ENCODE assay signal across 9 mouse cellular contexts in the genomic region with DNA sequence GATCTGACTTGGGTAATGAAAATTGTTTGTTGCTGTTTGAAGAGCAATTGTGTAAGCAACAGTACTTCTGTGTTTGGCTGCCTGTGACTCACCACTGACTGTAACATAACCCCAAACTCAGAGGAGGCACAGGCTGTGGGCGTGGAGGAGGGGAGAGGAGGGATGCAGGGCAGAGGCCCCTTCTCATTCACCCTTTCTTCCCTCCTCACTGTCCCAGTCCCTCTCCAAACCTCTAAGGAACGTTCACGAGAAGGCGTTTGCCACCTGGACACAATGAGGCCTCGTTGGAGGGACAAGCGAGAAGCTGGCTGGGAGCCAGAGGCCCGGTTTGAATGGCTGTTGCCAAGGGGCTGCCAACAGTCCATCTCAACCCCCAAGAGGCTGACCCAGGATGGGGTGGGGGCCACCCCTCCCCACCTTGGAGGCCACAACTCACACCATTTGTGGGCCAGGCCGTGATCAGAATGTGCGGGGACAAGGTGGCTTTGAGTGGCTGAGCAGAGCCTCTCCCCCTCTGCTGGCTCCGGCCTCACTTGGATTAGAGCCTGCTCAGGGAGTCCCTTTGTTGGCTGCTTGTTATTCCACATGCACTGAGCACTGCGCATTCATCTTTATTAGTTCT.
A peak's percentile ranks its signal among the peaks of the same experiment; 100 is the strongest.
DNase-seq lines count a peak whose midpoint lies in the region; ATAC-seq and TF ChIP-seq lines count a peak whose summit lies in the region.
"Had no signal": no experiment of that assay in that cellular context is flagged by ENCODE, and none has a peak within 500 bp of the region (broad histone marks: within the 10 kb centered on the region; RNA-seq: fewer than 3 reads in every experiment).

No protein-coding gene starts in this region.

- no peaks in the 10 kb centered on the region for H3K36me3 ChIP-seq in hindbrain, embryonic 15.5 days
- H3K36me3 ChIP-seq in midbrain, postnatal 0 days (ENCODE audit: insufficient read depth, low read length): no peaks in the 10 kb centered on the region
- H3K36me3 ChIP-seq: liver, embryonic 15.5 days had no signal

- 0 out of 2 replicates have a peak overlapping the region, but pooled peaks have one; percentile 2 for H3K4me2 ChIP-seq in hindbrain, embryonic 15.5 days
- H3K4me2 ChIP-seq in midbrain, postnatal 0 days (ENCODE audit: low read depth, low read length, poor library complexity, severe bottlenecking): no peak overlapping the region
- H3K4me2 ChIP-seq: liver, embryonic 15.5 days had no signal

- WGBS in hindbrain, embryonic 15.5 days: 10% methylated on average over 11 of the region's 11 CpGs
- WGBS in midbrain, postnatal 0 days: 14% methylated on average over 11 of the region's 11 CpGs

- H3K4me3 ChIP-seq in hindbrain, embryonic 15.5 days: no peak overlapping the region
- no peak overlapping the region for H3K4me3 ChIP-seq in midbrain, postnatal 0 days (ENCODE audit: low read depth, low read length)
- H3K4me3 ChIP-seq: liver, embryonic 15.5 days had no signal

- no peaks in the 10 kb centered on the region for H3K27me3 ChIP-seq in hindbrain, embryonic 15.5 days
- no peaks in the 10 kb centered on the region for H3K27me3 ChIP-seq in midbrain, postnatal 0 days (ENCODE audit: insufficient read depth, low read length)

- intact Hi-C loops in left cerebral cortex, postnatal 4 days (cut with DNase I): no loop called here

- peak overlapping the region; percentile 86 for H3K27ac ChIP-seq in hindbrain, embryonic 15.5 days (replicated peaks)
- peak overlapping the region; percentile 68 for H3K27ac ChIP-seq in midbrain, postnatal 0 days (ENCODE audit: low read depth, low read length)
- H3K27ac ChIP-seq: liver, embryonic 15.5 days had no signal

- ATAC-seq in hindbrain, embryonic 15.5 days (ENCODE audit: low FRiP score, low read depth): peak; percentile 91
- peak; percentile 91 for ATAC-seq in midbrain, postnatal 0 days (ENCODE audit: low FRiP score)
- no peak for ATAC-seq in erythroblast, adult 5-6 weeks (replicated peaks; ENCODE audit: low FRiP score, poor library complexity, severe bottlenecking)

- H3K9me3 ChIP-seq in hindbrain, embryonic 15.5 days: no peaks in the 10 kb centered on the region
- H3K9me3 ChIP-seq in midbrain, postnatal 0 days (ENCODE audit: low read length): no peaks in the 10 kb centered on the region
- H3K9me3 ChIP-seq: liver, embryonic 15.5 days had no signal

- no peak overlapping the region for H3K9ac ChIP-seq in hindbrain, embryonic 15.5 days
- H3K9ac ChIP-seq in midbrain, postnatal 0 days (replicated peaks; ENCODE audit: low read length, poor library complexity, severe bottlenecking): no peak overlapping the region
- H3K9ac ChIP-seq: liver, embryonic 15.5 days had no signal

- DNase-seq in adrenal gland, adult 2 months: peak; percentile 79
- DNase-seq in cerebellum, postnatal 14 days: peak; percentile 88
- DNase-seq in gastrocnemius, adult 18-20 months (ENCODE audit: low spot score): peak; percentile 46
- peak; percentile 89 for DNase-seq in left cerebral cortex, postnatal 4 days
- DNase-seq in midbrain, postnatal 0 days (ENCODE audit: low spot score): peak; percentile 89
- peak; percentile 31 for DNase-seq in testis, postnatal 14 days (ENCODE audit: low spot score)

- no peak for TF ChIP-seq CTCF in midbrain, postnatal 0 days (IDR thresholded peaks at IDR 0.05)

- H3K4me1 ChIP-seq in hindbrain, embryonic 15.5 days (replicated peaks): peaks cover 24% of the 10 kb centered on the region
- H3K4me1 ChIP-seq in midbrain, postnatal 0 days (ENCODE audit: insufficient read depth, low read length): no peaks in the 10 kb centered on the region
- H3K4me1 ChIP-seq: liver, embryonic 15.5 days had no signal

Comparison
In these comparisons a context has a peak if more than half of its experiments do, and no peak if none do; other contexts are left out.
1. DNase-seq: peak in every context shown above with its lines; median percentile 89 in left cerebral cortex, postnatal 4 days; 89 in midbrain, postnatal 0 days; 88 in cerebellum, postnatal 14 days; 79 in adrenal gland, adult 2 months; 46 in gastrocnemius, adult 18-20 months; 31 in testis, postnatal 14 days.